Mouse (Mus musculus): ENCODE data around the gene Atp11c. TPM values are rescaled to one million over a fixed set of nuclear protein-coding genes. Genes with fewer than 3 reads are reported as not detected.

The Atp11c gene
- polyA plus RNA-seq (2014; fragmentation: Nextera tagmentation; extraction: Ambion mirVana): 5.3 and 5.4 TPM in 2 replicates

DNA sequence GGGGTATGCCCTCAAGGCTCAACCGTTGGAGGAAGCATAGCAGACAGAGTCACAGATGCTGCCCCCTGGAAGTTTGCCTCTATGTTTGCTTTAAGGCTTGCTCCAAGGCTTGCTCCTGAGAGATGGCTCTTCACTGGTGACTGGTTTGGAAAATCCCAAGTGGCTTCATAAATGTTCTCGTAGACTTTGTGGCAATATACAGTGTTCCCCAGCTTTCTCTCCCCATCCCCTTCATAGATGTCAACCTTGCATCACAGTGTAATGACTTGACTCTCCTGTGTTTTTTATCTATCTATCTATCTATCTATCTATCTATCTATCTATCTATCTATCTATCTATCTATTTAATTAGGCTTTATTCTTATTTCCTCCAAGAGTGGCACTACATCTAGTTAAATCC, at the start of gene Atp11c:
Gene Atp11c (minus strand): TSS at position 101 of the 400 bp plus-strand sequence.
- WGBS: 82% methylated on average over 2 of the region's 2 CpGs
- Histone ChIP-seq H3K27ac (replicated peaks in 1 of 2; ENCODE audit: control insufficient read depth in 1 of 2, insufficient read depth in 1 of 2, low read depth in 2 of 2, low read length in 2 of 2) (no peak within 1 kb of the TSS), H3K4me3 (ENCODE audit: control insufficient read depth in 1 of 2, insufficient read depth in 1 of 2, low read depth in 1 of 2, low read length in 2 of 2) (no peak within 1 kb of the TSS), H3K9ac (ENCODE audit: low read length) (no peak within 1 kb of the TSS), H3K4me2 (ENCODE audit: low read length) (no peak within 1 kb of the TSS), H3K9me3 (ENCODE audit: control insufficient read depth, low read length) (no peaks in the 10 kb centered on the region), H3K27me3 (ENCODE audit: control insufficient read depth, insufficient read depth, low read length) (no peaks in the 10 kb centered on the region), H3K36me3 (ENCODE audit: control insufficient read depth, insufficient read depth, low read length) (no peaks in the 10 kb centered on the region), H3K4me1 (ENCODE audit: control insufficient read depth in 2 of 2, insufficient read depth in 2 of 2, low read length in 2 of 2) (no peaks in the 10 kb centered on the region)
- ATAC-seq (ENCODE audit: insufficient number of reproducible peaks, insufficient read depth, low FRiP score, low read depth): no peak

DNA sequence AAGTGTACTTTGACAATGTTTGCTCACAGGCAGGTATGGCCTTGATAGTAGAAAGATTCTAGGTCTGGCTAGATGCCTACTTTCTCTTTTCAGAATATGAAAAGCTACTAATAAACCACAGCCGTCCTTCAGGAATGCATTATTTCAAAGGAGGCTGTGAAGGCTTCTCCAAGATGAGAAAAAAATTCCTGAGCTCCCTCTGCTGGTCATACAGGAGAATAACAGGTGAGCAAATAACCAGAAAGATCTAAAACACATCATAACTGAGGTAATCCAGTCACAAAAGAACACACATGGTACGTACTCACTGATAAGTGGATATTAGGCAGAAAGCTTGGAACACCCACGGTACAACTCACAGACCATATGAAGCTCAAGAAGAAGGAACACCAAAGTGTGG, 16.7 kb upstream of the Atp11c start:
- Histone ChIP-seq H3K27ac (replicated peaks in 1 of 2; ENCODE audit: control insufficient read depth in 1 of 2, insufficient read depth in 1 of 2, low read depth in 2 of 2, low read length in 2 of 2) (no peak overlapping the region), H3K4me3 (ENCODE audit: control insufficient read depth in 1 of 2, insufficient read depth in 1 of 2, low read depth in 1 of 2, low read length in 2 of 2) (no peak overlapping the region), H3K27me3 (ENCODE audit: control insufficient read depth, insufficient read depth, low read length) (no peaks in the 10 kb centered on the region), H3K9me3 (ENCODE audit: control insufficient read depth, low read length) (no peaks in the 10 kb centered on the region), H3K4me1 (ENCODE audit: control insufficient read depth in 2 of 2, insufficient read depth in 2 of 2, low read length in 2 of 2) (no peaks in the 10 kb centered on the region), H3K4me2 (ENCODE audit: low read length) (no peak overlapping the region), H3K36me3 (ENCODE audit: control insufficient read depth, insufficient read depth, low read length) (no peaks in the 10 kb centered on the region), H3K9ac (ENCODE audit: low read length) (no peak overlapping the region)
- ATAC-seq (ENCODE audit: insufficient number of reproducible peaks, insufficient read depth, low FRiP score, low read depth): no peak
- 35% methylated on average over 3 of the region's 3 CpGs for WGBS

DNA sequence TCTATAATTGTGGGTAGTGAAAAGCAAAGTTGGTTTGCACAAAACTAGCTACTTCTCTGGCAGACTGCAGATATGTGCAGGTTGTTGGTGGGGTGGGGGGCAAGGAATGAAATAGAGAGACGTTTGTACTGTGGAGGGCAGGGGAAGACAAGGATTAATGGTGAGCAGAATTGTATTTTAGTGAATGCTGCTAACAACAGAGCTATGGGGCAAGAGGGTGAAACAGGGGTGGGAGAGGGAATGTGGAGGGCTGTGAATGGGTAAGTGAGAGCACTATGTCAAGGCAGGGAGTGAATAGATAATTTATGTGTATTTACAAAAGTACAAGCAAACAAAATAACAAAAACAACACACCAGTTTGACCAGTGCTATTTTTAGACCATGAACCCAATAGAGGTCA, 22.0 kb downstream of the Atp11c start:
- WGBS: 29% methylated on average over 1 of the region's 1 CpGs
- H3K4me1 ChIP-seq (ENCODE audit: control insufficient read depth in 2 of 2, insufficient read depth in 2 of 2, low read length in 2 of 2): no peaks in the 10 kb centered on the region
- H3K4me2 ChIP-seq (ENCODE audit: low read length): no peak overlapping the region
- H3K9me3 ChIP-seq (ENCODE audit: control insufficient read depth, low read length): no peaks in the 10 kb centered on the region
- no peak overlapping the region for H3K27ac ChIP-seq (replicated peaks in 1 of 2; ENCODE audit: control insufficient read depth in 1 of 2, insufficient read depth in 1 of 2, low read depth in 2 of 2, low read length in 2 of 2)
- no peaks in the 10 kb centered on the region for H3K36me3 ChIP-seq (ENCODE audit: control insufficient read depth, insufficient read depth, low read length)
- no peak for ATAC-seq (ENCODE audit: insufficient number of reproducible peaks, insufficient read depth, low FRiP score, low read depth)
- no peak overlapping the region for H3K4me3 ChIP-seq (ENCODE audit: control insufficient read depth in 1 of 2, insufficient read depth in 1 of 2, low read depth in 1 of 2, low read length in 2 of 2)
- H3K9ac ChIP-seq (ENCODE audit: low read length): no peak overlapping the region
- no peaks in the 10 kb centered on the region for H3K27me3 ChIP-seq (ENCODE audit: control insufficient read depth, insufficient read depth, low read length)

DNA sequence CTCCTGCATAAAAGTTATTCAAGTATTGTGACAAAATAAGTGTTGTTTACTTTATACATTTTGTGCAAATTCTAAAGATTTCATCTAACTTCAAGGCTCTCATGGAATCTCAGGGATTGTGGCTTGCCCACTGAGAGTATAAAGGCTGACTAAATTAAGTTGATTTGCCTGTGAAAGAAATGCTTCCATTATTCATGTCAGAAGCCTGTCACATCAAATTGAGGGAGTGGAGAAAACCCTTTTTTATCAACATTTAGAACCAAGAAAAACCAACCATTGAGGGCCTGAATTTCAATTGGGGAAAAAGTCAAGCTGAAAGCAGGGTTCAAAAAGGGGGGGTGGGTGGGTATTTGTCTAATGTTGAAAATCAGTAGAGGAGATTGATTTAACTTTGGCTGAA, 23.5 kb downstream of the Atp11c start:
- H3K9ac ChIP-seq (ENCODE audit: low read length): no peak overlapping the region
- H3K4me3 ChIP-seq (ENCODE audit: control insufficient read depth in 1 of 2, insufficient read depth in 1 of 2, low read depth in 1 of 2, low read length in 2 of 2): no peak overlapping the region
- H3K4me2 ChIP-seq (ENCODE audit: low read length): no peak overlapping the region
- no peaks in the 10 kb centered on the region for H3K36me3 ChIP-seq (ENCODE audit: control insufficient read depth, insufficient read depth, low read length)
- no peaks in the 10 kb centered on the region for H3K9me3 ChIP-seq (ENCODE audit: control insufficient read depth, low read length)
- H3K27me3 ChIP-seq (ENCODE audit: control insufficient read depth, insufficient read depth, low read length): no peaks in the 10 kb centered on the region
- no peak overlapping the region for H3K27ac ChIP-seq (replicated peaks in 1 of 2; ENCODE audit: control insufficient read depth in 1 of 2, insufficient read depth in 1 of 2, low read depth in 2 of 2, low read length in 2 of 2)
- no peak for ATAC-seq (ENCODE audit: insufficient number of reproducible peaks, insufficient read depth, low FRiP score, low read depth)
- no peaks in the 10 kb centered on the region for H3K4me1 ChIP-seq (ENCODE audit: control insufficient read depth in 2 of 2, insufficient read depth in 2 of 2, low read length in 2 of 2)

DNA sequence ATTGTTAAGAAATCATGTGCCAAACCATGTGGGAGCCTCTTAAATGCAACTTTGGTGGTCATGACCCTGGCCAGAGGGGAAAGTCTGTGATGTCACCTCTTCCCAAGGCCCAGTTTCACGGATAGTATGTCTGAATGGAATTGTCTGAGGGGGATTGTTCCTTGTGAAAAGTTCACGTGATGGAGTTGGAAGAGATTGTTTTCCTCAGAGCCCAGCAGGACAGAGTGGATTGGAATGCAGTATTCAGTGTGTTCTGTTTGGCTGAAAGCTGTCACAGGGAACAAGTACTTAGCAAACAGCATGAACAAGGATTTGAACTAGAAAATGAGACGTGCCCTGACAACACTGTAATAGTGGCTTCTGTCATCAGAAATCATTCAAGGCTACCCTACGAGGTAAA, 37.3 kb downstream of the Atp11c start:
- no peaks in the 10 kb centered on the region for H3K9me3 ChIP-seq (ENCODE audit: control insufficient read depth, low read length)
- H3K27me3 ChIP-seq (ENCODE audit: control insufficient read depth, insufficient read depth, low read length): no peaks in the 10 kb centered on the region
- no peak overlapping the region for H3K27ac ChIP-seq (replicated peaks in 1 of 2; ENCODE audit: control insufficient read depth in 1 of 2, insufficient read depth in 1 of 2, low read depth in 2 of 2, low read length in 2 of 2)
- H3K36me3 ChIP-seq (ENCODE audit: control insufficient read depth, insufficient read depth, low read length): no peaks in the 10 kb centered on the region
- no peak overlapping the region for H3K4me2 ChIP-seq (ENCODE audit: low read length)
- no peak for ATAC-seq (ENCODE audit: insufficient number of reproducible peaks, insufficient read depth, low FRiP score, low read depth)
- no peak overlapping the region for H3K4me3 ChIP-seq (ENCODE audit: control insufficient read depth in 1 of 2, insufficient read depth in 1 of 2, low read depth in 1 of 2, low read length in 2 of 2)
- 40% methylated on average over 4 of the region's 4 CpGs for WGBS
- no peaks in the 10 kb centered on the region for H3K4me1 ChIP-seq (ENCODE audit: control insufficient read depth in 2 of 2, insufficient read depth in 2 of 2, low read length in 2 of 2)
- no peak overlapping the region for H3K9ac ChIP-seq (ENCODE audit: low read length)

DNA sequence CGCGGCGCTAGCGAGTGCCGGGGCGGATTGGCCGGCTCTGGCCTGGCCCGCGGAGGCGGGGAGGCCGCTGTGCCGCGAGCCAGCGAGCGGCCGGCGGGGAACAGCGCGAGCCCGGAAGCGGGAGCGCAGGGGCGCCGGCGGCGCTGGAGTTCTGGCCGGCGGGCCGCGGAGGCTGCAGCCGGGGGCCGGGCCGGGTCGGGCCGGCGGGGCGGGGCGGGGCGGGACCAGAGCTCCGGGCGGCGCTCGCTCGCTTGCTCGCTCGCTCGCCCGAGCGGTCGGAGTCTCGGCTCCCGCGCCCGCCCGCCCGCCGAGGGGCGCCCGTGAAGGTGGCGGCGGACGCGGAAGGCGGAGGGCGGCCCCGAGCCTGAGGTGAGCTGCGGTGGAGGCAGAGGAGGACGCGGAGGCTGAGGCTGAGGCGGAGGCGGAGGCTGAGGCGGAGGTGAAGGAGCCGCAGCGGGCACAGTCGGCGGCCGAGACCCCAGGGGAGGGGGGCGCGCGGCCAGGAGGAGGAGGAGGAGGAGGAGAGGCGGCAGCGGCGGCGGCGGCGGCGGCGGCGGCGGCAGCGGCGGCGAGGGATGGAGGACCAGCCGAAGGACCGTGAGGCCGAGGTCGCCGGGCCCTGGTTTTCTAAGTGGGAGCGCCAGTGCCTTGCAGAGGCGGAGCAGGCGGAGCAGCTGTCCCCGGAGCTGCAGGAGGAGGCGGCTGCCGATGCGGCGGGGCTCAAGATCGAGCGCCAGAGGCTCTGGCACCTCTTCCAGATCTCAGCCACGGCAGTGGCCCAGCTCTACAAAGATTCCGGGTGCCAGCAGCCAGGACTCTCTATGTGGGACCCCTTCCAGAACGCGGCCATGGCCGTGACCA, 44.8 kb downstream of the Atp11c start:
- H3K4me1 ChIP-seq (ENCODE audit: control insufficient read depth in 2 of 2, insufficient read depth in 2 of 2, low read length in 2 of 2): no peaks in the 10 kb centered on the region
- no peaks in the 10 kb centered on the region for H3K9me3 ChIP-seq (ENCODE audit: control insufficient read depth, low read length)
- WGBS: 16% methylated on average over 66 of the region's 113 CpGs
- H3K27me3 ChIP-seq (ENCODE audit: control insufficient read depth, insufficient read depth, low read length): peaks cover 5% of the 10 kb centered on the region; the same call in 1 of the 2 replicates
- H3K36me3 ChIP-seq (ENCODE audit: control insufficient read depth, insufficient read depth, low read length): no peaks in the 10 kb centered on the region
- H3K4me3 ChIP-seq (ENCODE audit: control insufficient read depth in 1 of 2, insufficient read depth in 1 of 2, low read depth in 1 of 2, low read length in 2 of 2): peak overlapping the region; percentile 51 to 79
- peak overlapping the region; percentile 62 for H3K9ac ChIP-seq (ENCODE audit: low read length)
- peak overlapping the region; percentile 71 for H3K4me2 ChIP-seq (ENCODE audit: low read length)
- peak; percentile 73 for ATAC-seq (ENCODE audit: insufficient number of reproducible peaks, insufficient read depth, low FRiP score, low read depth)
- no peak overlapping the region for H3K27ac ChIP-seq (replicated peaks in 1 of 2; ENCODE audit: control insufficient read depth in 1 of 2, insufficient read depth in 1 of 2, low read depth in 2 of 2, low read length in 2 of 2)

DNA sequence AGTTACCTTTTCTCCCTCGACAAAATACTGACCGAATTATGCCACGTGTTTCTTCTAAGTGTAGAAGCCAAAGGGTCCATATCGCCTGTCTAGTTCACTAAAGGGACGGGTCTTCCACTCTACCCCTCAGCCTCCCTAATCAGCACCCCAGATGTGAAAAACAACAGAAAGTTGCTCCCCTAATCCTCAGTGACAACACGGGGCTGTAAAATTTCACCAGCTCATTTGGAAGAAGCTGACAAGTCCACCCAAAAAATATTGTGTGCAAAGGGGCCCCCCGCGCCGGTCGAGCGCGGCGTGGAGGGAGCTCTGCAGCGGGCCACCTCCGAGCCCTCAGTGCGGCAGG, 45.4 kb downstream of the Atp11c start:
- Histone ChIP-seq H3K4me2 (ENCODE audit: low read length) (peak overlapping the region; percentile 71), H3K27me3 (ENCODE audit: control insufficient read depth, insufficient read depth, low read length) (peaks cover 5% of the 10 kb centered on the region; the same call in 1 of the 2 replicates), H3K36me3 (ENCODE audit: control insufficient read depth, insufficient read depth, low read length) (no peaks in the 10 kb centered on the region), H3K4me3 (ENCODE audit: control insufficient read depth in 1 of 2, insufficient read depth in 1 of 2, low read depth in 1 of 2, low read length in 2 of 2) (peak overlapping the region; percentile 51 to 79), H3K9me3 (ENCODE audit: control insufficient read depth, low read length) (no peaks in the 10 kb centered on the region), H3K27ac (replicated peaks in 1 of 2; ENCODE audit: control insufficient read depth in 1 of 2, insufficient read depth in 1 of 2, low read depth in 2 of 2, low read length in 2 of 2) (no peak overlapping the region), H3K4me1 (ENCODE audit: control insufficient read depth in 2 of 2, insufficient read depth in 2 of 2, low read length in 2 of 2) (no peaks in the 10 kb centered on the region), H3K9ac (ENCODE audit: low read length) (peak overlapping the region; percentile 62; the same call in 1 of the 2 replicates)
- no peak for ATAC-seq (ENCODE audit: insufficient number of reproducible peaks, insufficient read depth, low FRiP score, low read depth)
- WGBS: 17% methylated on average over 16 of the region's 16 CpGs

DNA sequence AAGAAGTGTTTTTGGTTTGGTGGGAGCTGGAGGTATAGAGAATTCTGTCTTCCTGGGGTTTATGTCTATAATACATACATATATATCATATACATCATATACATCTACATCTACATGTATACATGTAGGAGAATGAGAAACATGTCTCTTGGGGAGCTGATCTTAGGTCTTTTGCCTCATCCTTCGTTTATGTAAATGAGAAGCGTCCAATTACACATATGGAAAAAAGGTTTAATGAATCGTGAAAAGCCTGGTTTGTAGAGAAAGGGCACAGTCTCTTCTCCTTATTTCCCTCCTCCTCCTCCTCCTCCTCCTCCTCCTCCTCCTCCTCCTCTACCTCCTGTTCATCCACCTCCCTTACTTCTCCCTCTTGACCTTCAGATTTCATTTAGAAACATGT, 46.6 kb downstream of the Atp11c start:
- no peak overlapping the region for H3K27ac ChIP-seq (replicated peaks in 1 of 2; ENCODE audit: control insufficient read depth in 1 of 2, insufficient read depth in 1 of 2, low read depth in 2 of 2, low read length in 2 of 2)
- H3K27me3 ChIP-seq (ENCODE audit: control insufficient read depth, insufficient read depth, low read length): peaks cover 5% of the 10 kb centered on the region; the same call in 1 of the 2 replicates
- no peak overlapping the region for H3K9ac ChIP-seq (ENCODE audit: low read length)
- no peak for ATAC-seq (ENCODE audit: insufficient number of reproducible peaks, insufficient read depth, low FRiP score, low read depth)
- WGBS: 43% methylated on average over 3 of the region's 3 CpGs
- no peaks in the 10 kb centered on the region for H3K9me3 ChIP-seq (ENCODE audit: control insufficient read depth, low read length)
- no peaks in the 10 kb centered on the region for H3K4me1 ChIP-seq (ENCODE audit: control insufficient read depth in 2 of 2, insufficient read depth in 2 of 2, low read length in 2 of 2)
- H3K4me2 ChIP-seq (ENCODE audit: low read length): no peak overlapping the region
- no peaks in the 10 kb centered on the region for H3K36me3 ChIP-seq (ENCODE audit: control insufficient read depth, insufficient read depth, low read length)
- no peak overlapping the region for H3K4me3 ChIP-seq (ENCODE audit: control insufficient read depth in 1 of 2, insufficient read depth in 1 of 2, low read depth in 1 of 2, low read length in 2 of 2)

Data from heart, embryonic 14.5 days (tissue).